Mouse (Mus musculus) adrenal gland, postnatal 14 days (tissue): ENCODE measurements around the gene Vps35l. TPM values are rescaled to one million over a fixed set of nuclear protein-coding genes. Genes with fewer than 3 reads are reported as not detected.

ENCODE experiments used
- DNase-seq: peaks from one replicate; pipeline ENCODE4 v3.0.0; 2021; ENCODE audit warnings: mixed read lengths
- total RNA-seq: library from RNA; stranded (reverse); gene quantifications from 2 replicates; pipeline ENCODE4 v1.2.3, GENCODE M21; 2021

Vps35l gene
- total RNA-seq, 1 experiment from 2014 or later, result 52.4 TPM

- no peak for DNase-seq
Measured at GRCm38 (mm10) chr7:118821356-118821755, 81.3 kb downstream of the Vps35l start.

- DNase-seq, result no peak
Measured at GRCm38 (mm10) chr7:118821887-118822556, 82.0 kb downstream of the Vps35l start.

- no peak for DNase-seq
Measured at GRCm38 (mm10) chr7:118824451-118824850, 84.4 kb downstream of the Vps35l start.

GRCm38 (mm10) chr7:118827975-118828416, 88.0 kb downstream of the Vps35l start:
- DNase-seq, result peak; percentile 62

- no peak for DNase-seq
Measured at GRCm38 (mm10) chr7:118837901-118838300, 97.9 kb downstream of the Vps35l start.

- peak; percentile 26 for DNase-seq
Measured at GRCm38 (mm10) chr7:118841030-118841745, 101.2 kb downstream of the Vps35l start.

- peak; percentile 39 for DNase-seq
Measured at GRCm38 (mm10) chr7:118841796-118842195, 101.8 kb downstream of the Vps35l start.

- no peak for DNase-seq
Measured at GRCm38 (mm10) chr7:118842938-118843337, 102.9 kb downstream of the Vps35l start.

GRCm38 (mm10) chr7:118845141-118845540, 105.1 kb downstream of the Vps35l start:
- DNase-seq, result no peak

GRCm38 (mm10) chr7:118846329-118846728, 106.3 kb downstream of the Vps35l start:
- DNase-seq, result no peak

- DNase-seq, result peak; percentile 70
Measured at GRCm38 (mm10) chr7:118848796-118849195, 108.8 kb downstream of the Vps35l start.

GRCm38 (mm10) chr7:118849543-118850250, 109.7 kb downstream of the Vps35l start:
- no peak for DNase-seq

- peak; percentile 84 for DNase-seq
Measured at GRCm38 (mm10) chr7:118850676-118851290, 110.8 kb downstream of the Vps35l start.

GRCm38 (mm10) chr7:118851571-118851970, 111.5 kb downstream of the Vps35l start:
- DNase-seq, result no peak

GRCm38 (mm10) chr7:118852611-118853010, 112.6 kb downstream of the Vps35l start:
- no peak for DNase-seq

GRCm38 (mm10) chr7:118854606-118855005, 114.6 kb downstream of the Vps35l start:
- no peak for DNase-seq

GRCm38 (mm10) chr7:118855171-118855876, 115.3 kb downstream of the Vps35l start, which contains the start of gene Iqck:
Gene Iqck, plus strand, starts transcription at chr7:118855752.
- DNase-seq, result peak; percentile 97

- no peak for DNase-seq
Measured at GRCm38 (mm10) chr7:118855877-118856304, 115.9 kb downstream of the Vps35l start, which contains the start of gene Knop1. Gene Knop1, minus strand, starts transcription at chr7:118856254.

- DNase-seq, result peak; percentile 33
Measured at GRCm38 (mm10) chr7:118858640-118859039, 118.6 kb downstream of the Vps35l start.

GRCm38 (mm10) chr7:118865362-118865761, 125.3 kb downstream of the Vps35l start:
- DNase-seq, result no peak

GRCm38 (mm10) chr7:118879466-118880029, 139.5 kb downstream of the Vps35l start:
- no peak for DNase-seq
